Mouse (Mus musculus) spleen, postnatal 10 days (tissue): ENCODE data around the gene Nepn.
"Not testable (repeated sequence)": the region's sequence is repeated elsewhere in the genome, so short reads cannot be mapped to it uniquely, and the experiment has no call there.

Source experiments
- DNase-seq, 2 experiments: peaks; one replicate each; pipeline ENCODE4 v3.0.0; 2021 to 2022; ENCODE audit warnings: low spot score in 2 of 2

Gene Nepn

DNA sequence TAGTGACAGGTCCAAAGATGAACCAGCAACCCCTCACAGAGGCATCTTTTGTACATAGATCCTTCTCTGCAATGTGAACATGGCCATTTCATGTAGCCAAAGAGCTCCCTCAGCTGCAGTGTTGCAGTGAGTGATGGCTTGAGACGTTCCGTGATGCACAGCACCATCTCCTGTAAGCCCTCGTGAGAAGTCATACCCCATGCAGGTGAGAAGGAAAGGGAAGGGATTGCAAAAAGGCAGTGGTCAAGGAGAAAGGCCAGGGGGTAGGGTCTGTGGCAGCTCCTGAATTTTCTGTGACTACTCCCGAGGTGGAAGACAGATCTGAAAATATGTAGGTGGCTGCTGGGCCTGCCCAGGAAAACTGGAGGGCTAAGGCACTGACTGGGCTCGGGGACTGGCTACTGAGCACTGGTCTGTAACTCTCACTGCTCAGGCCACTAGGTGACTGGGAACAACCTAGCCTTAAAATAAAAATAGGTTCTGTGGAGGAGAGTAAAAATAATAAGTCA is at the start of gene Nepn:
Nepn (plus strand) TSS at position 51 of the 509 bp plus-strand sequence.
- DNase-seq, result no peak

DNA sequence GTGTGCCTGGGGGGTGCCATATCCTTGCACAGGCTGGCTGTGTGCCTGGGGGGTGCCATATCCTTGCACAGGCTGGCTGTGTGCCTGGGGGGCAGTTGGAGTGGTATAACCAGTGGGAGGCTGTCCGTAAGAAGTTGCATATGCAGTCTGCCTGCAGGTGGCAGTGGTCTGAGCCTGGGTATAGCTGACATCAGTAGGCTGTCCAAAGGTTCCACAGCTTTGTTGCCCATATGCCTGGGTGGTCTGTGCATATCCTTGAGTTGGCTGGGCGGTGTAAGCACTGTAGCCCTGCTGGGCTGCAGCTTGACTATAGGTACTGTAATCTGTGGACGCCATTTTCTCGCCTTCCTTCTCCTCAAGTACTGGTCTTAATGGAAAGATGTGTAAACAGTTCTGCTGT is 45.4 kb upstream of the Nepn start:
- DNase-seq, result not testable (repeated sequence)

DNA sequence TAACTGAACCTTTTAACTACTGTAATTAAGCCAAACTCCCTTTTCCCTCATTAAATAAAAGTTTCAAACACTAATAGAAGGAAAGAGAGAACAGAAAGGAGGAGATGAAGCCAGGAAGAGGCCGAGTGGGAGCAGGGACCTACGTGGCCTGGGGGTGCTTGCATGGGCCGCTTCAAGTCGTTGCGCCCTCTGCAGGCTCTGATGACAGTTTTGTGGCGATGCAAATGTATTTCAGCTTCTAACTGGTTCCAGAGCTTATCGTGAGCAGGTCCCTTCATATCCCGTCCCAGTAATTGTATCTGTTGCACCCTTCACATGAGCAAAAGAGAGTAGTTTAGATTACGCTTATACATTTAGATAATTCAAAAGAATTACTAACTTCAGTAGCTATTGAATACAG is 35.6 kb upstream of the Nepn start:
- no peak for DNase-seq

DNA sequence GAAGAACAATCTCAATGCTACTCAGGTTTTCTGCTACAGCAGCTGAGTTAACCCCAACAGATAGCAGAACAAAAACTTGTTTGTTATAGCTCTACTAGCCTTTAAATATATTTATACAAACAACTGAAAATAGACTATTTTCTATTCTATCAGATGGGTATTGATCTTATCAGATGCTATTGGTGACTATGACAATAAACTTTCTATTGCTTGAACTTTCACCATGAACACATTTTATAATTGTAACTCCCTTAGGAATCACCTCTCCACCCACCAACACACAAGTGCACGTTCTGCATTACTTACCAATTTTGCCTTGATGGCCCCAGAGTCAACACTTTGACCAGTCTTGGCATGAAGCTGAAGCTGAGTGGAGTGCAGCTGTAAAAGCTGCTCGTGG is 30.3 kb upstream of the Nepn start, which contains the start of gene Gm26741:
Gm26741 (plus strand) TSS at position 301 of the 400 bp plus-strand sequence.
- DNase-seq, result no peak

DNA sequence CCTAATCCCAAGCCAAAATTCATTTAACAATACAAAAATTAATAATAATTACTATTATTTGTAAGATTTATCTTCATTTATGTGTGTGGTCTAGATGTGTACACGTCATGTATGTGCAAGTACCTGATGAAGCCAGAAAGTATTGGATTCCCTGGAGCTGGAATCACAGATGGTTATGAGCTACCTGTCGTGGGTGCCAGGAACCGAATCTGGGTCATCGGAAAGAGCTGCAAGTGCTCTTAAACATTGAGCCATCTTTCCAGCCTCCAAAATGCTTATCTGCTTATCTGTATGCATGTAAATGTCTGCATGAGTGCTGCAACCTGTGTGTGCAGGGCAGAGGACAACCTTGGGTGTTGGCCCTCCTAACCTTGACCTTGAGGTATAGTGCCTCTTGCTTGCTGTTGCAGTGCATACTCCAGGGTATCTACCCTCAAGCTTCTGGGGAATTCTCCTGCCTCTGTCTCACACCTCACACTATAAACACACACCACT is 28.5 kb upstream of the Nepn start:
- no peak for DNase-seq

DNA sequence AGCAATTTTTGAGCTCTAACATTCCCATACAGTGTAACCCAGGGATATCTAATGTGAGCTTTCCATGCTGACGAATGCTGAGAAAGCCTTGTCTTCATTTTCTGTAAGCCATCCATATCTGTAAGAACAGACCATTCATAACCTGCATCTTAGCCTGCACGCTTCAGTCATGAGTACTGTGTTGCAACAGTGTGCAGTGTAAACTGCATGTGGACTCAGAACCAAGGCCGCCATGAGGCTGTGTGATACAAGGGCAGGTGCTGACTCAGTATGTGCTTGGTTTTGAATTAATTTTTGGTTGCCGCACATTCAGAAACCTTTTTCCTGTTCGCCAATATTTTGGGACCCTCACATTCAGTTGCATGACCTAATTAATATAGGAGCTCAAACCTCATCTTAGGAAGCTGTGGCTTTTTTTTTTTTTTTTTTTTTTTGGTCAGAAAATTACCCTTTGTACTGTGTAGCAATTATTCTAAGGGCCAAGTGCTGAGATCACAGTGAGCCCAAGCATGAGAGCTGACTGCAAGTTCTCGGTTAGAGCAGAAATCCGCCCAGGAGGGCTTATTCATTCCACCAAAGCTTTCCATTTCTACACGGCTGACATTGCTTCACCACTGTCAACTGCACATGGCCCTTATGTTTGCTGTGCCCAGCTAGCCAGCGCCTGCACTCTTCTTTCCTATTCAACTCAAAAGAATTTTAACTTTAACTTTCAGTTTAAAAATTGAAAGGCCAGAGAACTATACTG is 27.7 kb upstream of the Nepn start:
- DNase-seq, result no peak

DNA sequence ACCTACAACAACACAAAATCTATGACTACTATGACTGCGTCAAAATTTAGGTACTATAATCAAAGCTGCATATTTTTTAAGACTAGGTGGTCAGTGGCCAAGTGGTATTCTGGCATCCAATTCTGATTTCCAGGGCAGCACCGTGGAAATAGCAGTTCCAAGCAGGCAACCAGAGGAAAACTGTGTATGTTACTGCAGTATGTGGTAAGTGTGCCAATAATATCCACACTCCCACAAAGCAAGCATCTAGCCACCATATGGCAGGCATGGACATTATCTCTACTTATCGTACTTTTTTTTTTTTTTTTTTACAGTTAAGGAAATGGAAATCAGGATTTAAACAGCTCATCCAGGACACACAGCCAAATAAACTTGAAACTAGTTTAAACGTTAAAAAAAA is 20.4 kb upstream of the Nepn start:
- no peak for DNase-seq

DNA sequence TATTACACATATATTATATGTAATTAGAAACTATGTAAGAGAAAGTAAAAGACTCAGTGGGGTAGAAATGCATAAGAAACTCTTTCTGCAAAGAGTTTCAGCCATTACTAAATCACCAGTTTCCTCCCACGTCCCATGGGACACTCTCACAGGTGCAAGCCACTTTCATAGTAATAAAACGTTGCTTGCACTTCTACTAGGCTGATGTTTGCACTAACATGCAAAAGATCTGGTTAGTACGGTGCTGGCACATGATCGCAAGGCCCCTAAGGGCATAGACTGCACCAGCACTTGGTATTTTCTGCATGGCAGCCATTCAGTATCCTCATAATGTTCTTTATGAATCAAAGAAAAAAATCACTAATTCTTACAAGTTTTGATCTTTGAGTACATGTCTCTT is 14.9 kb upstream of the Nepn start:
- peak in 1 of 2 experiments; percentile 70 for DNase-seq

DNA sequence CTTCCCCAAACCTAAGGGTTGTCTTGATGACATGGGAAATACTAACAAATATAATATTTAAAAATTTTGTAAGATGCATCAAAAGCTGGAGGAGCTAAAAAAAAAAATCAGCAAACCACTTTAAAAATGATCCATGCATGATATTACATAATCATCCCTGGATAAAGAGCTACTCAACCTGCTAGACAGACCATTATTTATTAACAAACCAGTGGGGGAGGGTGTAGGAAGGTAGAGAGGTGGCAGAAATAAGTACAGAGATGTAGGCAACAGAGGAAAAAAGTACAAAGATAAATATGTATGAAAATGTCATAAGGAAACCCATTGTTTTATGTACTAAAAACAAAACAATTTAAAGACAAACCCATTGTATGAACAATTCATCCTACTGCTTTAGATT is 14.1 kb upstream of the Nepn start:
- DNase-seq, result no peak

DNA sequence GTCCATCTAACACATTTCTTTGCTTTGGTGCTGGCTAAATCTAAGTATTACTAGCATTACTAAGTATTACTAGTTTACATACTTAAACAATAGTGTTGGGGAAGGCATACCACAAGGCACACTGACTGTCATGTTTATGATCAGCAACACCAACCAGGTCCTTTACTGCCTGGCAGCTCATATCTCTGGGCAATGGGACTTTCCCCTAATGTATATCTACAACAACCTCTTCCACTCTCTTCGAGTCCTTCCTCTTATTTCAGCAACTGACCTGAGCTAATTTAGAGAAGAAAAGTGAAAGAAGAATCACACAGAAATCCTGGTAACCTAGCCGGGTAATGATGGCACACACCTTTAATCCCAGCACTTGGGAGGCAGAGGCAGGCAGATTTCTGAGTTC is 12.3 kb upstream of the Nepn start:
- DNase-seq, result no peak

DNA sequence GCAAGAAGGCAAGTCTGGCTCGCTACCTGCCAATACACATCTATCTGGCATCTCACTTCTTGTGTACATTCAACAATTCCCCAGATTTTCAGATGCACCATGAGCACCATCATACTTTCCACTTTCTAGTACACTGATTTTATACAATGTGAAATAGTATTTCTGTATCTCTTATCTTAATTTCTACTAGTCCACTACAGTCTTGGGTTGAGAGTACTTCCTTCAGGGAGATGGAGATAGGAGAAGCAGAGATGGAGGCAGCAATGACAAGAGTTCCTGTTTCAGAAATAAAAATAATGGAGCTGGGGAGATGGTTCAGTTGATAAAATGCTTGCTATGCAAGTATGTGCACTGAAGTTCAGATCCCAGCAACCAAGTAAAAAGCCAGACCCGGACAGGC is 11.0 kb upstream of the Nepn start:
- no peak for DNase-seq

DNA sequence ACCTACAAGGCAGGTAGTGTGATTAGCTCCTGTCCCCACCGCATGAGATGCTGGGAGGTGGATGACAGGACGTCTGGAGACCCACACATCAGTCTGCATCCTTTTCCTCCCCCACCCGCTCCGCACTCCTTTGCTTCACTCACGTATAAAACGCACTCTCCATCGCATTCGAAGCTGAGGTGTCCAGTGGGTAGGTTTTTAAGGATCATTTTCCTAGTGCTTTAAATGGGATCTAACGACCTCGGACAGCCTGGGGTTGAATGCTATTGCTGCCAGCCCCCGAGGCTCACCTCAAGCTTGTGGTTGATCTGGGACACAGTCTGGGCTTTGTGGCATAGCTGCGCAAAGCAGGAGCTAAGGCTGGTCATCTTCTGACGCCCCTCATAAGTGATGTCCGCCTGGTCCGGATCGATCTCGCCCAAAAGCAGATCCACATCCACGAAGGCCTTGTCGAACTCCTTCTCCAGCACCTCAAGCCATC is 7.4 kb upstream of the Nepn start:
- DNase-seq, result peak in 1 of 2 experiments; percentile 28

DNA sequence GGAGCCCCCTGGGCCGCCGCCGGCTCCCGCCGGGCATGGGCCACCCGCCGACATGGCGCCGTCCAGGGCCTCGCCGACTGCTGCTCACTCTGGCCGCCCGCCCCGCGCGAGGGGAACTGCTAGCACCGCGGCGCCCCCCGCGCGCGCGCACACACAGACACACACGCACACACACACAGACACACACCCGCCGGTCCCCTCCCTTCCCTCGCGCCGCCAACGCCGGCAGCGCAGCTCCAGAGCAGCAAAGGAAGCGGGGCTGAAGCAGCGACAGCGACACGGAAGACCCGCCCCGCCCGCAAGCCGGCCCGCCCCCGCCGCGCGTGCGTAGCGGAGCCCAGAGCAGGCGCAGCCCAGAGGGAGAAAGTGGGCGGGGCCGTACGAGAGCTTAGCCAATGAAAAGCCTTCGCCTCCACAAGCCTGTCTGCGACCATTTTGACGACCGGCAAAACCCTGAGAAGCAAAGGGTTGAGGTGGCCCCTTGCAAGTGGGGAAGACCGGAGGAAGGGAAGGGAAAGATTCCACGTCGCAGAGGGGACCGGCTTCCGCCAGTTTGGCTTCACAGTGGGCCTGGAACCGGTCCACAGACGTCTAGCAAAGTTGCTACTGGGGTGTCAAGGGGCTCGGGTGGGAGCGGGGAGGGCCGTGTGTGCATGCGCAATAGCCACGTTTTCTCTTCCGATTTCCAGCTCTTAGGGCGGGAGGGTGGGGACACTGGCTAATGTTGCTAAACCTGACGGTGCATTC is 6.8 kb upstream of the Nepn start, which contains the start of gene Gopc:
Gopc (minus strand) TSS at position 280 of the 747 bp plus-strand sequence.
- DNase-seq, result peak; percentile 95 to 99

DNA sequence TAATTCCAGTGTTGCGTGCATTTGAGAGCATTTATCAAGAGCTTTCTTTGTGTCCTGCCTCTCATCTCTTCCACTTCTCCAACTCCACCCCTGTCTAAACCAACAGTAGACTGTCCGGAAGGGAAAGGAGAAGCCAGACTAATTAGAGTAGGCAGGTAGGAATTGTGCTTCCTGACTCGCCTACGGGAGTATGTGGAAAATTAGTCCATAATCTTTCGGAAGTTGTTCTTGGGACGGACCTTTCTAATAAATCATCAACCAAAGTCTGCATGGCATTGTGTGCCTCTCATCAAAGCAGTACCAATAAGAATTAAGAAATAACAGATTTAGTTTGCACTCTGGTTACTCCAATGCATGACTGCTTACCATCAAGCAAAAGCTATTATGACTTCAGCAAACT is 5.8 kb upstream of the Nepn start:
- DNase-seq, result no peak

DNA sequence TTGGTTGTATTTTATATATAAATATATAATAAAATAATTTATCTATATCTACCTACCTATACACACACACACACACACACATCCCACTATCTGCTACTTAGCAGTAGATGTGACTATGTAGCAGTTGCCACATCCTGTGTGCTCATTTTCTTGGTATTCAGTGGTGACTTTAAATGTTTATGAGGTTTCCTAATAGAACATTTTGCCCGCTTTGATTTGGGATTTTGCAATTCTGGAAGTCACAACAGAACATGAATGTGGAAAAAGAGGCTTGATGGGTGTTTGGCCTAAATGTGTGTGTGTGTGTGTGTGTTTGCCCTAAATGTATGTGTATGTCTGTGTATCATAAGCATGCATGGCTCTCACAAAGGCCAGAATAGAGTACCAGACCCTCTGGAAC is 5.2 kb upstream of the Nepn start:
- DNase-seq, result no peak

DNA sequence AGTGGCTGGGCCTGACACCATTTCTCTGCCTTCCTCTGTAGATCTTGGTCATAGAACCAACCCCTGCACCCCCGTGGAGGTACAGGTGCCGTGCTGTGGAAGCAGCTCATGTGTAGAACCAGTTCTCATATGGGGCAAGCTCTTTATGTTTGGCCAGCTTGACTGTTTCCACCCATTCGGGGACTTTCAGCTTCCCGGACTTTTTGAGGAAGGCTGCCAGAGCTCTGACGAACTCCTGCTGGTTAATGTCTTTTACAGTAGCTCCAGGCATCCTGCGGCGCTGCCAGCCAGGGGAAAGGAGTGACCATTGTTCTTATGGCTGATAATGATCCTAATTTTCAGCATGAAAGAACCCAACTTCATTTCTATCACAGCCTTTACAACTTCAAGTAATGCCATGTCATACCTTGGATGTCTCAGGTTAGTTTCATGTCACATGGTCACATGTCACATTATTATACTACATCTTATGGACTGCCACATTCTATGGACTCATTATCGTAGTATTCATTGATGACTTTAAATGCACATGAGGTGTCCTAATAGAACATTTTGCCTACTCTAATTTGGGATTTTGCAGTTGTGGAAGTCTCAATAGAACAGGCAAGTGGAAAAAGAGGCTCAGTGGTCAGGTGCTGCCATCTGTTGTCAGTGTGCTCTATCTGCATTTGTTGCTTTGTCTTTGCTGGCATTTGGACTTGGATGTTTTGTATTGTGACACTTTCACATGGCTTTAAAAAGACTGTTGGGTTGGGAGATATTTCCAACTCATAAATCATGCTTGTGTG is 3.8 kb upstream of the Nepn start:
- peak in 1 of 2 experiments; percentile 47 for DNase-seq

DNA sequence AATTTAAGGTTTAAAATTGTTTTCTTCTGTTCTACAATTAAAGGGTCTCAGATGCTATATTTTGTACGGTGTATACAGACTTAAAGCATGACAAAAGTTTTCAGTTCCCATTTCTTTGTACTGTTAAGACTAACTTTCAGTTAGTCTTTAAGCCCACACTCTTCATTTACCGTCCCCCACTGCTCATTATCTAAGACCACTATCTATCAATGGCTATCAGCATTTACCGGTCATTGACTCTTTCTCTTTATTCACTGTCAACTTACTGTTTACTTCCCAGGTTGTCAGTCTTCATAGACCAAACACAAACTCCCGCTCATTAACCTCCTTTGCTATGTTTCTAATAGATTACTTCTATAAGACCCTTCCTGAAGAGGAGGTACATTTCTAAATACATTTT is 1.6 kb upstream of the Nepn start:
- DNase-seq, result no peak

DNA sequence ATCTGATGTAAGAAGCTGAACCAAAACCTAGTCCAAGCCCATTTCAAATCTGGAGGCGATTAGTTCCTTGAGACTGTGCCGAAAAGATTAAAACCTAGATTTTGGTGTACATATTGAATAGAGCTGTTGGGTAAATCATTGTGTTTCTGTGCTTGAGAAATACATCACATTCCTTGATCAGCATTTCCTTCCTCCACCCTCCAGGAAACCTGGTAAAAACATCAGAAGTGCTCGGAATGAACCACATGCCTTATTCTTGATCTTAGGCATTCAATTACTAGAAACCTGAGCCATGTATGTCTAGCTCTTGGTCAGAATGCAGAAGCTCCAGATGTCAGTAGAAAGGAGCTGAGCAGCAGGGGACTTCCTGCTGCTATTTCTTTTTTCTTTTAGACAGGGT is 666 bp downstream of the Nepn start:
- no peak for DNase-seq

DNA sequence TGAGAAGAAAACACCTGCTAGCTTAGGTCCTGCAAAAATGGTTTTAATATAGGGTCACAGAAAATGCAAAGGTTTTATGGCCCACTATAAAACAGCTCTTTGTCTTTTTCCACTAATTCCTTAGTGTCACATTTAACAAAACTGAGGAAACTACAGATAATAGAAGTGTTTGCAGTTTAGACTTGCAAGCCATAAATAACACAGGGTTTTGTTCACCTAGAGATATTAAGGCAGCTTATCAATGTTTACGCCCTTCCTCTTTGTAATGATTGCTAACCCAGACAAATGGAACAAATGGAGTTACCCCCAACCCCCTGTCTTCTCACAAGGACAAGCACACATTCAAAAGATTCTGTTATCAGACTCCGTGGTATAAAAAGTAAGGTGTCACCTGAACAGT is 2.4 kb downstream of the Nepn start:
- no peak for DNase-seq

DNA sequence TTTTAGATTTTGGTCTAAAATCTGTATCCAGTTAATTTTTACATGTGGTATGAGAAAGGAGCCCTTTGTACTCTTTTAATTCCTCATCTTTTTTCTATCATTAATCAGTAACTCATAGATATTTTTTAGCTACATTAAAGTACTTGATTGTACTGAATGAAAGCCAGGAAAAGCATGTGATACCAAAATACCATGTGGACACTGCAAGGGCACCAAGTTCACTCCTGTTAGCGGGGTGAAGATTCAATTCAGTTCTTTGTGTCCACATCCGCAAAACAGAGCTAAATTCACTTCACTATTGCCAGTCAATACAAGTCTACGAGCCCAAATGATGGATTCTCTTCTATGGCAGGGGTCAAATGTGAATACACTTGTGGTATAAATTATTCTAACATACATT is 7.9 kb downstream of the Nepn start:
- no peak for DNase-seq

DNA sequence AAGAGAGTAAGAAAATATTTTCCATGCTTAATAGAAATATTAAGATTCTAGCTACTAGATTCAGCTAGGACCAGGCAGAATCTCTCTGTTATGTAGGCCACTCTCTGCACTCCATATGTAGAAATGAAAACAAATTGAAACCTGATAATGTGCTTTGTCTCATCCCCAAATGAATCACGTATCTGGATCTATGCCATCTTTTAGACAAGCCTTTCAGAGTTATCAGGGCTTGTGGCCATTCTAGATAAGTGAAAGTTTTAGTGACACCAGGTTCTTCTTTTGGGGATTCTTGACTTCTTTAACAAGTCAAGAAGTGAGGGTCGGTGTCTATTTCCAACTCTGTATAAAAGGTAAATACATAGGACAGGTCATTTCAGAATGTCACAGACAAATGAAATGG is 9.9 kb downstream of the Nepn start:
- DNase-seq, result no peak

DNA sequence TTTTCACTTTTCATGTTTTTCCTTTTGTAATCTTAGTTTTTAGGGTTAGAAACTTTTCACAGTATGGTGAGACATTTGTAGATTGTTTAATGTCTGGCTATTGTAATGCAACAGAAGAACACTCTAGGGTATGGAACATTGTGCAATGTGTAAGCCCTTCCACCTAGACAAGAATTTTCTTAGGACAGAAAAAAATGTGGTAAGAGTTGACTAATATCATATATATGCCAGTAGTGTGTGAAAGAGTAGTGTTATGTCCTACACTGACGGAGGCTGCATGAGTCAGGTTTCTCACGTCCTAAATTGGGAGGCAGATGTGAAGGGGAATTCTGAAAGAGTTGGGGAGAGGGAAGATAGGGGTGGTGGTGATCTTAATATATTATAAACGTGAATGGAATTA is 10.9 kb downstream of the Nepn start:
- DNase-seq, result no peak
